Mouse (Mus musculus): ENCODE results near the gene Lhpp. TPM values are rescaled to one million over a fixed set of nuclear protein-coding genes. Genes with fewer than 3 reads are reported as not detected.

Lhpp gene
- polyA plus RNA-seq (2014; fragmentation: Nextera tagmentation; extraction: Ambion mirVana), result 24.5 and 27.1 TPM in 2 replicates

- Histone ChIP-seq H3K27me3 (ENCODE audit: control insufficient read depth, insufficient read depth, low read length) (no peaks in the 10 kb centered on the region), H3K9me3 (ENCODE audit: control insufficient read depth, low read length) (no peaks in the 10 kb centered on the region), H3K36me3 (ENCODE audit: control insufficient read depth, insufficient read depth, low read length) (no peaks in the 10 kb centered on the region), H3K4me3 (ENCODE audit: low read length) (peak within 1 kb of the TSS; percentile 60), H3K4me2 (replicated peaks; ENCODE audit: low read depth, low read length) (peak within 1 kb of the TSS; percentile 69), H3K9ac (ENCODE audit: low read depth, low read length) (peak within 1 kb of the TSS; percentile 57), H3K4me1 (ENCODE audit: control insufficient read depth, insufficient read depth, low read length) (peaks cover 18% of the 10 kb centered on the region; the same call in 1 of the 2 replicates), H3K27ac (ENCODE audit: low read depth, low read length) (no peak within 1 kb of the TSS)
- WGBS, result 7% methylated on average over 44 of the region's 44 CpGs
- ATAC-seq (ENCODE audit: low FRiP score, low TSS enrichment), result peak; percentile 88
Observed at GRCm38 (mm10) chr7:132610468-132611318, at the start of gene Lhpp. Gene Lhpp, plus strand, starts transcription at chr7:132610638.

GRCm38 (mm10) chr7:132565831-132566230 is 44.6 kb upstream of the Lhpp start:
- Histone ChIP-seq H3K4me2 (replicated peaks; ENCODE audit: low read depth, low read length) (no peak overlapping the region), H3K9me3 (ENCODE audit: control insufficient read depth, low read length) (no peaks in the 10 kb centered on the region), H3K36me3 (ENCODE audit: control insufficient read depth, insufficient read depth, low read length) (peaks cover 74% of the 10 kb centered on the region), H3K9ac (ENCODE audit: low read depth, low read length) (no peak overlapping the region), H3K4me3 (ENCODE audit: low read length) (no peak overlapping the region), H3K27ac (ENCODE audit: low read depth, low read length) (no peak overlapping the region), H3K4me1 (ENCODE audit: control insufficient read depth, insufficient read depth, low read length) (no peaks in the 10 kb centered on the region), H3K27me3 (ENCODE audit: control insufficient read depth, insufficient read depth, low read length) (no peaks in the 10 kb centered on the region)
- no peak for ATAC-seq (ENCODE audit: low FRiP score, low TSS enrichment)
- WGBS, result 44% methylated on average over 1 of the region's 1 CpGs

GRCm38 (mm10) chr7:132568817-132569216 is 41.6 kb upstream of the Lhpp start:
- ATAC-seq (ENCODE audit: low FRiP score, low TSS enrichment), result no peak
- 96% methylated on average over 6 of the region's 6 CpGs for WGBS
- 0 out of 2 replicates have a peak, but pooled peaks cover under 1% of the 10 kb centered on the region for H3K4me1 ChIP-seq (ENCODE audit: control insufficient read depth, insufficient read depth, low read length)
- H3K27ac ChIP-seq (ENCODE audit: low read depth, low read length), result no peak overlapping the region
- H3K9me3 ChIP-seq (ENCODE audit: control insufficient read depth, low read length), result no peaks in the 10 kb centered on the region
- H3K9ac ChIP-seq (ENCODE audit: low read depth, low read length), result no peak overlapping the region
- H3K36me3 ChIP-seq (ENCODE audit: control insufficient read depth, insufficient read depth, low read length), result peaks cover 44% of the 10 kb centered on the region
- no peak overlapping the region for H3K4me2 ChIP-seq (replicated peaks; ENCODE audit: low read depth, low read length)
- H3K4me3 ChIP-seq (ENCODE audit: low read length), result no peak overlapping the region
- no peaks in the 10 kb centered on the region for H3K27me3 ChIP-seq (ENCODE audit: control insufficient read depth, insufficient read depth, low read length)

- no peak for ATAC-seq (ENCODE audit: low FRiP score, low TSS enrichment)
- Histone ChIP-seq H3K27me3 (ENCODE audit: control insufficient read depth, insufficient read depth, low read length) (no peaks in the 10 kb centered on the region), H3K9me3 (ENCODE audit: control insufficient read depth, low read length) (no peaks in the 10 kb centered on the region), H3K4me1 (ENCODE audit: control insufficient read depth, insufficient read depth, low read length) (peaks cover 12% of the 10 kb centered on the region; the same call in 1 of the 2 replicates), H3K4me2 (replicated peaks; ENCODE audit: low read depth, low read length) (no peak overlapping the region), H3K9ac (ENCODE audit: low read depth, low read length) (no peak overlapping the region), H3K36me3 (ENCODE audit: control insufficient read depth, insufficient read depth, low read length) (peaks cover 33% of the 10 kb centered on the region), H3K4me3 (ENCODE audit: low read length) (no peak overlapping the region), H3K27ac (ENCODE audit: low read depth, low read length) (no peak overlapping the region)
- 81% methylated on average over 5 of the region's 5 CpGs for WGBS
Observed at GRCm38 (mm10) chr7:132570071-132570470, 40.4 kb upstream of the Lhpp start.

GRCm38 (mm10) chr7:132571481-132571880 is 39.0 kb upstream of the Lhpp start:
- Histone ChIP-seq H3K36me3 (ENCODE audit: control insufficient read depth, insufficient read depth, low read length) (peaks cover 25% of the 10 kb centered on the region), H3K27me3 (ENCODE audit: control insufficient read depth, insufficient read depth, low read length) (no peaks in the 10 kb centered on the region), H3K4me3 (ENCODE audit: low read length) (no peak overlapping the region), H3K27ac (ENCODE audit: low read depth, low read length) (no peak overlapping the region), H3K9ac (ENCODE audit: low read depth, low read length) (no peak overlapping the region), H3K4me1 (ENCODE audit: control insufficient read depth, insufficient read depth, low read length) (peaks cover 16% of the 10 kb centered on the region), H3K4me2 (replicated peaks; ENCODE audit: low read depth, low read length) (no peak overlapping the region), H3K9me3 (ENCODE audit: control insufficient read depth, low read length) (no peaks in the 10 kb centered on the region)
- ATAC-seq (ENCODE audit: low FRiP score, low TSS enrichment), result no peak
- 82% methylated on average over 8 of the region's 8 CpGs for WGBS

GRCm38 (mm10) chr7:132572738-132573137 is 37.7 kb upstream of the Lhpp start:
- H3K9me3 ChIP-seq (ENCODE audit: control insufficient read depth, low read length), result no peaks in the 10 kb centered on the region
- 79% methylated on average over 3 of the region's 3 CpGs for WGBS
- H3K36me3 ChIP-seq (ENCODE audit: control insufficient read depth, insufficient read depth, low read length), result peaks cover 19% of the 10 kb centered on the region
- no peak for ATAC-seq (ENCODE audit: low FRiP score, low TSS enrichment)
- H3K27ac ChIP-seq (ENCODE audit: low read depth, low read length), result no peak overlapping the region
- no peak overlapping the region for H3K4me2 ChIP-seq (replicated peaks; ENCODE audit: low read depth, low read length)
- H3K4me1 ChIP-seq (ENCODE audit: control insufficient read depth, insufficient read depth, low read length), result peaks cover 18% of the 10 kb centered on the region
- no peak overlapping the region for H3K9ac ChIP-seq (ENCODE audit: low read depth, low read length)
- H3K27me3 ChIP-seq (ENCODE audit: control insufficient read depth, insufficient read depth, low read length), result no peaks in the 10 kb centered on the region
- no peak overlapping the region for H3K4me3 ChIP-seq (ENCODE audit: low read length)

- no peak overlapping the region for H3K27ac ChIP-seq (ENCODE audit: low read depth, low read length)
- no peak for ATAC-seq (ENCODE audit: low FRiP score, low TSS enrichment)
- 62% methylated on average over 6 of the region's 6 CpGs for WGBS
- H3K9me3 ChIP-seq (ENCODE audit: control insufficient read depth, low read length), result no peaks in the 10 kb centered on the region
- H3K9ac ChIP-seq (ENCODE audit: low read depth, low read length), result no peak overlapping the region
- H3K4me1 ChIP-seq (ENCODE audit: control insufficient read depth, insufficient read depth, low read length), result peaks cover 18% of the 10 kb centered on the region
- H3K27me3 ChIP-seq (ENCODE audit: control insufficient read depth, insufficient read depth, low read length), result no peaks in the 10 kb centered on the region
- H3K36me3 ChIP-seq (ENCODE audit: control insufficient read depth, insufficient read depth, low read length), result peaks cover 16% of the 10 kb centered on the region
- H3K4me3 ChIP-seq (ENCODE audit: low read length), result no peak overlapping the region
- H3K4me2 ChIP-seq (replicated peaks; ENCODE audit: low read depth, low read length), result no peak overlapping the region
Observed at GRCm38 (mm10) chr7:132573205-132573604, 37.2 kb upstream of the Lhpp start.

- Histone ChIP-seq H3K9me3 (ENCODE audit: control insufficient read depth, low read length) (no peaks in the 10 kb centered on the region), H3K27ac (ENCODE audit: low read depth, low read length) (no peak overlapping the region), H3K4me1 (ENCODE audit: control insufficient read depth, insufficient read depth, low read length) (peaks cover 18% of the 10 kb centered on the region), H3K9ac (ENCODE audit: low read depth, low read length) (no peak overlapping the region), H3K4me3 (ENCODE audit: low read length) (no peak overlapping the region), H3K4me2 (replicated peaks; ENCODE audit: low read depth, low read length) (no peak overlapping the region), H3K27me3 (ENCODE audit: control insufficient read depth, insufficient read depth, low read length) (no peaks in the 10 kb centered on the region), H3K36me3 (ENCODE audit: control insufficient read depth, insufficient read depth, low read length) (peaks cover 5% of the 10 kb centered on the region; the same call in 1 of the 2 replicates)
- 90% methylated on average over 5 of the region's 5 CpGs for WGBS
- ATAC-seq (ENCODE audit: low FRiP score, low TSS enrichment), result no peak
Observed at GRCm38 (mm10) chr7:132574646-132575045, 35.8 kb upstream of the Lhpp start.

- Histone ChIP-seq H3K36me3 (ENCODE audit: control insufficient read depth, insufficient read depth, low read length) (no peaks in the 10 kb centered on the region), H3K9me3 (ENCODE audit: control insufficient read depth, low read length) (no peaks in the 10 kb centered on the region), H3K4me3 (ENCODE audit: low read length) (peak overlapping the region; percentile 72), H3K4me1 (ENCODE audit: control insufficient read depth, insufficient read depth, low read length) (peaks cover 18% of the 10 kb centered on the region), H3K4me2 (replicated peaks; ENCODE audit: low read depth, low read length) (peak overlapping the region; percentile 66), H3K9ac (ENCODE audit: low read depth, low read length) (peak overlapping the region; percentile 78), H3K27me3 (ENCODE audit: control insufficient read depth, insufficient read depth, low read length) (no peaks in the 10 kb centered on the region), H3K27ac (ENCODE audit: low read depth, low read length) (peak overlapping the region; percentile 91)
- WGBS, result 0% methylated on average over 12 of the region's 13 CpGs
- peak; percentile 87 for ATAC-seq (ENCODE audit: low FRiP score, low TSS enrichment)
Observed at GRCm38 (mm10) chr7:132575623-132576022, 34.8 kb upstream of the Lhpp start.

Data from kidney, embryonic 14.5 days (tissue).